Mouse (Mus musculus): ENCODE data around the gene Aff3.

Aff3 gene

GRCm38 (mm10) chr1:38239516-38239915 is 425.2 kb downstream of the Aff3 start:
- DNase-seq (ENCODE audit: low read depth, low spot score) = no peak

- no peak for DNase-seq (ENCODE audit: low read depth, low spot score)
Measured at GRCm38 (mm10) chr1:38237831-38238230, 426.9 kb downstream of the Aff3 start.

- DNase-seq (ENCODE audit: low read depth, low spot score) = no peak
Measured at GRCm38 (mm10) chr1:38237027-38237787, 427.5 kb downstream of the Aff3 start.

- DNase-seq (ENCODE audit: low read depth, low spot score) = no peak
Measured at GRCm38 (mm10) chr1:38233121-38233520, 431.6 kb downstream of the Aff3 start.

GRCm38 (mm10) chr1:38230041-38230440 is 434.7 kb downstream of the Aff3 start:
- DNase-seq (ENCODE audit: low read depth, low spot score) = no peak

GRCm38 (mm10) chr1:38228806-38229205 is 435.9 kb downstream of the Aff3 start:
- DNase-seq (ENCODE audit: low read depth, low spot score) = no peak

GRCm38 (mm10) chr1:38225166-38225565 is 439.6 kb downstream of the Aff3 start:
- no peak for DNase-seq (ENCODE audit: low read depth, low spot score)

GRCm38 (mm10) chr1:38222160-38222559 is 442.6 kb downstream of the Aff3 start:
- no peak for DNase-seq (ENCODE audit: low read depth, low spot score)

GRCm38 (mm10) chr1:38221431-38221830 is 443.3 kb downstream of the Aff3 start:
- DNase-seq (ENCODE audit: low read depth, low spot score) = no peak

- DNase-seq (ENCODE audit: low read depth, low spot score) = no peak
Measured at GRCm38 (mm10) chr1:38217912-38218795, 446.6 kb downstream of the Aff3 start.

- DNase-seq (ENCODE audit: low read depth, low spot score) = no peak
Measured at GRCm38 (mm10) chr1:38217098-38217497, 447.7 kb downstream of the Aff3 start.

- DNase-seq (ENCODE audit: low read depth, low spot score) = no peak
Measured at GRCm38 (mm10) chr1:38213377-38213776, 451.4 kb downstream of the Aff3 start.

GRCm38 (mm10) chr1:38212386-38212785 is 452.4 kb downstream of the Aff3 start:
- no peak for DNase-seq (ENCODE audit: low read depth, low spot score)

- peak; percentile 30 for DNase-seq (ENCODE audit: low read depth, low spot score)
Measured at GRCm38 (mm10) chr1:38202475-38203183, 462.1 kb downstream of the Aff3 start.

GRCm38 (mm10) chr1:38201796-38202195 is 463.0 kb downstream of the Aff3 start:
- no peak for DNase-seq (ENCODE audit: low read depth, low spot score)

- no peak for DNase-seq (ENCODE audit: low read depth, low spot score)
Measured at GRCm38 (mm10) chr1:38199669-38200635, 464.8 kb downstream of the Aff3 start.

- DNase-seq (ENCODE audit: low read depth, low spot score) = no peak
Measured at GRCm38 (mm10) chr1:38198393-38199029, 466.2 kb downstream of the Aff3 start.

- DNase-seq (ENCODE audit: low read depth, low spot score) = no peak
Measured at GRCm38 (mm10) chr1:38197145-38197682, 467.5 kb downstream of the Aff3 start.

GRCm38 (mm10) chr1:38195721-38196120 is 469.0 kb downstream of the Aff3 start:
- no peak for DNase-seq (ENCODE audit: low read depth, low spot score)

GRCm38 (mm10) chr1:38186227-38186545 is 478.6 kb downstream of the Aff3 start:
- DNase-seq (ENCODE audit: low read depth, low spot score) = no peak
